Mouse (Mus musculus) liver, adult 2 months (tissue): ENCODE data around the gene Muc13. TPM values are rescaled to one million over a fixed set of nuclear protein-coding genes. Genes with fewer than 3 reads are reported as not detected.

Experiments used
- DNase-seq: peaks from one replicate; pipeline ENCODE4 v3.0.0-alpha.2; 2011; ENCODE audit warnings: low read depth, low spot score; ENCODE audit errors: extremely low read depth
- H3K27ac ChIP-seq: fragments of 200-500 bp; replicated peaks from 2 replicates; pipeline ENCODE4 v1.5.1; 2012; ENCODE audit warnings: low read depth, mild to moderate bottlenecking, control low read depth, inconsistent platforms, low read length; ENCODE audit not compliant: insufficient read depth
- H3K27me3 ChIP-seq: fragments of 200-500 bp; 2 replicates; pipeline ENCODE4 v1.6.1; 2012; ENCODE audit warnings: mild to moderate bottlenecking, moderate library complexity, low read length, inconsistent platforms; ENCODE audit not compliant: control insufficient read depth, insufficient read depth
- H3K36me3 ChIP-seq: fragments of 200-500 bp; 2 replicates; pipeline ENCODE4 v1.6.1; 2012; ENCODE audit warnings: low read length, inconsistent platforms; ENCODE audit not compliant: control insufficient read depth, insufficient read depth
- H3K4me1 ChIP-seq: fragments of 200-500 bp; 2 replicates; pipeline ENCODE4 v1.6.1; 2011; ENCODE audit warnings: low read length; ENCODE audit not compliant: control insufficient read depth, insufficient read depth
- H3K4me3 ChIP-seq: fragments of 200-500 bp; 2 replicates; pipeline ENCODE4 v1.5.1; 2011; ENCODE audit warnings: low read depth, mild to moderate bottlenecking, control low read depth, low read length, moderate library complexity; ENCODE audit not compliant: insufficient read depth
- H3K79me2 ChIP-seq: fragments of 200-500 bp; 2 replicates; pipeline ENCODE4 v1.6.1; 2012; ENCODE audit warnings: inconsistent platforms, mild to moderate bottlenecking, low read length, moderate library complexity; ENCODE audit not compliant: control insufficient read depth, insufficient read depth
- H3K9ac ChIP-seq: fragments of 200-500 bp; 2 replicates; pipeline ENCODE4 v1.6.1; 2012; ENCODE audit warnings: low read depth, mild to moderate bottlenecking, control low read depth, inconsistent platforms, low read length
- CTCF ChIP-seq: fragments of 200-500 bp; IDR thresholded peaks from 2 replicates; pipeline ENCODE4 v1.5.1; 2011; ENCODE audit warnings: low read depth, low read length, control low read depth
- POLR2A ChIP-seq: fragments of 200-500 bp; IDR thresholded peaks from 2 replicates; pipeline ENCODE4 v1.6.1; 2011; ENCODE audit warnings: low read length, control low read depth; ENCODE audit not compliant: insufficient read depth; ENCODE audit errors: extremely low read depth
- WGBS: fragments of 180-500 bp; shearing (Covaris S2); methylation state at CpG from one replicate; pipeline ENCODE4 v1.1.7; 2018; 5-methylcytosine and 5-hydroxymethylcytosine counted together
- polyA plus RNA-seq: library from polyadenylated mRNA; depleted of rRNA; stranded (reverse); fragments of >200 nt; gene quantifications from 2 replicates; pipeline ENCODE4 v1.2.3, GENCODE M21; 2012
- total RNA-seq: library from RNA; depleted of rRNA; stranded (reverse); fragments of >200 nt; gene quantifications from 2 replicates; pipeline ENCODE4 v1.2.3, GENCODE M21; 2014

The Muc13 gene
- total and polyA plus RNA-seq, 2 experiments = 0.65 TPM; not detected in 1

DNA sequence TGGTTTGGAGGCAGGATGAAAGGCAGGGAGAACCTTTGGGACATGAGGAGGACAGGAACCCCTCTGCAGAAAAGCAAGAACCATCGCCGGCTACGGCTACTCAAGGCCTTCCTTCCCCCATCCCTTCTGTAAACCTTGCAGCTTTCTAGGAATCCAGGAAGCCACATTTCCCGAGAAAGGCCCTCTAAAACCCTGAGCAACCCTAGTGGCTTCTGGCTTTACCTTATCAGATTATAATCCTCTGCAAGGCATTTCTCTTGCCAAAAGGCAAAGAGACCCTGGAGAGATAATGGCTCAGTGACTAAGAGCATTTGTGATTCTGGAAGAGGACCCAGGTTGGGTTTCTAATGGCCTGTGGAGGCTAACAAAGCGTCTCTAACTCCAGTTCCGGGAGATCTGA, 46.8 kb downstream of the Muc13 start:
- 69% methylated on average over 6 of the region's 6 CpGs for WGBS
- no peak for TF ChIP-seq CTCF
- TF ChIP-seq POLR2A = no peak
- H3K36me3 ChIP-seq = no peaks in the 10 kb centered on the region
- no peak overlapping the region for H3K4me3 ChIP-seq
- no peak overlapping the region for H3K9ac ChIP-seq
- H3K27ac ChIP-seq = no peak overlapping the region
- peaks cover 30% of the 10 kb centered on the region for H3K79me2 ChIP-seq
- H3K27me3 ChIP-seq = no peaks in the 10 kb centered on the region
- H3K4me1 ChIP-seq = peaks cover 19% of the 10 kb centered on the region
- no peak for DNase-seq

DNA sequence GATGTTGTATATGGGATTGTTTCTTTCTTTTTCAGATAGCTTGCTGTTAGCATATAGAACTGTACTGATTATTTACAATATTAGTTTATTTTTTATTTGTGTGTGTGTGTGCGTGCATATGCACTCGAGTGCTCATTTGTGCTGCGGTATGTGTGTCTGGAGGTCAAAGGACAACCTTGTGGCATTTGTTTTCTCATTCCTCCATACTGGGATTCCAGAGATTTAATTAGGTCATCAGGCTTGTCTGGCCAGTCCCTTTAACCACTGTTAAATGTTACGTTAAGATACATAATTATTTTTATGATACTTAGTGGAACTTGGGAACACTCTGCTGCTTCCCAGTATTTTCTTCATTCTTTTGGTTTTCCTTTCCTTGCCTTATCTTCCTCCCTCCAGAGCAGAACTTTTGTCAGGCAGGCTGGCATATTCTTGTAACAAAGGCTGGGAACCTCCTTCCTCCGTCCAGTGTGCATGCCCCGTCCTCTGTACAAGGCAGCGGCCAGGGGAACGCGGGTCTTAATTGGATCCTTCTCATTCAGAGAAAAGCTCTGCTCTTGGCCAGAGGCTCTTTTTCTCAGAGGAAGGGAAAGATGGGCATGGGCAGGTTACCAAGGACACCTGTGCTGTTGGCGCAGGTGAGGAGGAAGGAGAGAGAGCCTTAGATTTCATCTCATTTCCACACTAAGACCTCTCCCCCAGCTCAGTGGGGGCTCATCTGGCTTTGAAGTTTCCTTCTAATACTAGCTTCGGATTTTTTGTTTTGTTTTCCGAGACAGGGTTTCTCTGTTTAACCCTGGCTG, 48.4 kb downstream of the Muc13 start:
- H3K36me3 ChIP-seq = peaks cover 5% of the 10 kb centered on the region; the same call in 1 of the 2 replicates
- peaks cover 6% of the 10 kb centered on the region for H3K4me1 ChIP-seq
- TF ChIP-seq CTCF (no peak), POLR2A (no peak)
- no peak overlapping the region for H3K9ac ChIP-seq
- DNase-seq = no peak
- no peak overlapping the region for H3K4me3 ChIP-seq
- peaks cover 30% of the 10 kb centered on the region for H3K79me2 ChIP-seq
- no peaks in the 10 kb centered on the region for H3K27me3 ChIP-seq
- no peak overlapping the region for H3K27ac ChIP-seq
- 58% methylated on average over 12 of the region's 12 CpGs for WGBS

DNA sequence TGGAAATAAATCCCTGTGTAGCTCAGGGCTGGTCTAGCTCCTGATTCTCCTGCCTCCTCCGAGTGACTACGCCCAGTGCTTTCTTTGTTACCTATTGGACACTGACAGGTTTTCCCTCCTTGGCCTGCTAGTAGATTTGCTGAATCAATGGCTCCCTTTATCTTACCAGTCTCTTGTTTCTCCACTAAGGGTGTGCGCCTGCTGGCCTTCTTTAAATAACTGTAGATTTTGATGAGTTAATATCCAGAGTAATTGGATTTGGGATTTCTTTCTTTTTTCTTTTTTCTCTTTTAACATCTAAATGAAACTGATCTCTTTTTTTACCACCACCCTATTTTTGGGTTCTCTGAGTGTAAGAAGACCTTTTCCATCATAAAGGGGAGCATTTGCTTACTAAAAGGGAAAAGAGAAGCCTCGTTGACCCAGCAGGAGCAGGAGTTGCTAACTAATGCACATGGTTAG, 50.3 kb downstream of the Muc13 start:
- Histone ChIP-seq H3K79me2 (peaks cover 20% of the 10 kb centered on the region), H3K4me3 (no peak overlapping the region), H3K9ac (no peak overlapping the region), H3K27me3 (no peaks in the 10 kb centered on the region), H3K36me3 (peaks cover 5% of the 10 kb centered on the region; the same call in 1 of the 2 replicates), H3K4me1 (no peaks in the 10 kb centered on the region), H3K27ac (no peak overlapping the region)
- TF ChIP-seq POLR2A = no peak
- TF ChIP-seq CTCF = no peak
- no peak for DNase-seq
- WGBS = 87% methylated on average over 4 of the region's 4 CpGs

DNA sequence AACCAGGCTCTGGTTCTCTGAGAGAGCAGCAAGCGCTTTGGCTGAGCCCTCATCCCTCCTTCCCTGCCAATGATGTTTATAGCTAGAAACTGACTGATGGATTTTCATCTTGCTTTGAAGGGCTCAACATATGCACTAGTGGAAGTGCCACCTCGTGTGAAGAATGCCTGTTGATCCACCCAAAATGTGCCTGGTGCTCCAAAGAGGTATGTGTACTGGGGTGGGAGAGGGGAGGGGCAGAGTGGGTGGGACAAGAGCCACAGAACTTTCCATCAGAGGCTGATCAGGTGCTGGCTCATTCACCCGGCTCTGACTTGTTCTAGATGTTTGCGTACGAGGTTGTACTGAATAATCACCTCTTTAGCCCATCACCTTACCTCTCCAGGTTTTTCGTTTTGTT, 51.0 kb downstream of the Muc13 start:
- Histone ChIP-seq H3K27ac (no peak overlapping the region), H3K9ac (no peak overlapping the region), H3K4me1 (no peaks in the 10 kb centered on the region), H3K27me3 (no peaks in the 10 kb centered on the region), H3K36me3 (peaks cover 5% of the 10 kb centered on the region; the same call in 1 of the 2 replicates), H3K4me3 (no peak overlapping the region), H3K79me2 (peaks cover 16% of the 10 kb centered on the region; the same call in 1 of the 2 replicates)
- TF ChIP-seq POLR2A = no peak
- no peak for TF ChIP-seq CTCF
- no peak for DNase-seq
- WGBS = 92% methylated on average over 6 of the region's 6 CpGs

DNA sequence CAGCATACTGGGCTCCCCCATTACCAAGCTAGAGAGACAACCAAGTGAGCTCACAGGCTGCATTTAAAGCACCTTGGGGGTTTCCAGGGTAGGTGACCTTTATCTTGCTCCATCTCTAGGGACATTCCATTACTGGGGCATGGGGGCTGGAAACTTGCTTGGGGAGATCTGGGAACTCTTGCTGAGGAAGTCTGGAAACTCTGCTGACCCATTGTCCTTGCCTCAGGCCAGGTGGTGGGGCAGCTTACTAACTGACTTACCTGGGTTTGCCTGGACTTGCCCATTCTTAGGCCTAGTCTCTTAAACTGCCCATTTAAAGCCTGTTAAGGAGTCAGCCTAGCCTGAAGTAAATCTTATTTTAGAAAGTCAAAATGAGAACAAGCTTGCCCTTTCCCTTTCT, 59.4 kb downstream of the Muc13 start:
- H3K27ac ChIP-seq = no peak overlapping the region
- H3K27me3 ChIP-seq = no peaks in the 10 kb centered on the region
- DNase-seq = no peak
- no peak for TF ChIP-seq POLR2A
- no peak for TF ChIP-seq CTCF
- H3K9ac ChIP-seq = no peak overlapping the region
- no peaks in the 10 kb centered on the region for H3K36me3 ChIP-seq
- H3K4me3 ChIP-seq = no peak overlapping the region
- no peaks in the 10 kb centered on the region; the same call in 1 of the 2 replicates for H3K4me1 ChIP-seq
- H3K79me2 ChIP-seq = peaks cover 16% of the 10 kb centered on the region

DNA sequence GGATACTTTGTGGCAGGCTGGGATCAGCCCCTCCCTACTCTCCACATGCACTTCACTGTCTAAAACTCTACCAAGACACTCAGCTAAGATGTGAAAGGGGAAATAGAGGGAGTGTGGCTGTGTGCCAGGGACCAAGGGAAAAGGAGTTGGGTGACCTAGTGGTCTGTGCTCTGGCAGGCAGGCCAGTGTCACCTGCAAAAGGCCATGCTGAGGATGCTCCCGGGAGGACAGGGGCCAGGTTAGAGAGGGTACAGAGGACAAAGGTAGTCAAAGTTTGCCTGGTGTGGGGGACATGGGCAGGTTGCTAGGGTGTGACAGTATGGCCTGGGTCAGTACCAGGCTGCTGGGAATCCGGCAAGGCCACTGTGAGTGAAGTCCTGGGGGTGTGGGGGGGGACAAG, 64.9 kb downstream of the Muc13 start:
- no peak for TF ChIP-seq POLR2A
- no peak for TF ChIP-seq CTCF
- no peak overlapping the region for H3K4me3 ChIP-seq
- no peaks in the 10 kb centered on the region for H3K36me3 ChIP-seq
- no peak overlapping the region for H3K9ac ChIP-seq
- H3K27me3 ChIP-seq = no peaks in the 10 kb centered on the region
- WGBS = 63% methylated on average over 2 of the region's 2 CpGs
- no peak overlapping the region for H3K27ac ChIP-seq
- H3K79me2 ChIP-seq = peaks cover 21% of the 10 kb centered on the region; the same call in 1 of the 2 replicates
- peaks cover 4% of the 10 kb centered on the region; the same call in 1 of the 2 replicates for H3K4me1 ChIP-seq
- no peak for DNase-seq
